8 mouse cellular contexts compared by ENCODE assay signal in the genomic region with DNA sequence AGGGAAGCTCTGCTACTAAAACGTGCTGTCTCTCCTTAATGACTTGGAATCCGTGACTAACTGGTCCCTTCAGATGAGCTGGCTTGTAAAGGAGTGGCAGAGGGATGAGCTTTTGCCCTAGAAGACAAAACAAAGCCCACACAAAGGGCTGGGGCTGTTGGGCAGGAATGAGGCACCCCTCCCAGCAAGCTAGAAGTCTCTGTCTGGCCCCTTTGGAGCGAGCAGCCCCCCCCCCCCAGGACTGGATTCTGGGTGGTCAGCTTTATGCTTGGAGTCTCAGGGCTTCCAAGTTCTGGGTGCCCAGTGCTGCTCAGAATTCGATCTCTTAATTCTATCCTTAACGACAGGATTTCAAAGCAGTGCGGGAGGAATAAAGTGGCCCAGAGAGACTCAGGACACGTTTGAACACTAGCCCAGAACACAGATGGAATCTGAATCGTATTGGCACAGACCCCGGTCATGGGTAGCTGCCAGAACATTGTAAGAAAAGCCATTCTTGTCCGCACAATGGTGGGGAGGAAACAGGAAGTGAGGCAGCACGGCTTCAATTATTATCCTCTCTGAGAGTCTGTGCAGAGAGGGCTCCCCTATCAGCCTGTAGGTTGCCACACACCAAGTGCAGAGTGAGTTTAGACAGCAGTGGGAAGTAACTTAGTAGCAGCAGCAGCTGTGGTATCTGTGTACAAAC. TPM values are rescaled to one million over a fixed set of nuclear protein-coding genes. Genes with fewer than 3 reads are reported as not detected.
A peak's percentile ranks its signal among the peaks of the same experiment; 100 is the strongest.
DNase-seq lines count a peak whose midpoint lies in the region; ATAC-seq and TF ChIP-seq lines count a peak whose summit lies in the region.

No protein-coding gene starts in this region.

- peak; percentile 41 for ATAC-seq in liver, postnatal 0 days
- ATAC-seq in neural tube, embryonic 12.5 days (ENCODE audit: low FRiP score, low read depth): peak; percentile 78
- no peak for ATAC-seq in inflammation-experienced regulatory T-cells, adult 6 months

- TF ChIP-seq EP300 in liver, postnatal 0 days (IDR thresholded peaks at IDR 0.05; ENCODE audit: low read depth): no peak

- H3K27me3 ChIP-seq in liver, postnatal 0 days (ENCODE audit: insufficient read depth, low read length): no peaks in the 10 kb centered on the region
- no peaks in the 10 kb centered on the region for H3K27me3 ChIP-seq in neural tube, embryonic 12.5 days (replicated peaks)

- H3K4me2 ChIP-seq in liver, postnatal 0 days (ENCODE audit: low read depth, low read length): no peak overlapping the region
- peak overlapping the region; percentile 50 for H3K4me2 ChIP-seq in neural tube, embryonic 12.5 days (replicated peaks)

- no peaks in the 10 kb centered on the region for H3K4me1 ChIP-seq in liver, postnatal 0 days (ENCODE audit: insufficient read depth)
- H3K4me1 ChIP-seq in neural tube, embryonic 12.5 days: peaks cover 14% of the 10 kb centered on the region

- H3K36me3 ChIP-seq in liver, postnatal 0 days (replicated peaks; ENCODE audit: insufficient read depth, low read length): no peaks in the 10 kb centered on the region
- no peaks in the 10 kb centered on the region for H3K36me3 ChIP-seq in neural tube, embryonic 12.5 days

- no peak overlapping the region for H3K4me3 ChIP-seq in liver, postnatal 0 days (ENCODE audit: low read depth, low read length)
- no peak overlapping the region for H3K4me3 ChIP-seq in neural tube, embryonic 12.5 days

- no peak for TF ChIP-seq CTCF in liver, postnatal 0 days (IDR thresholded peaks at IDR 0.05; ENCODE audit: low read depth)

- 31% methylated on average over 11 of the region's 11 CpGs for WGBS in liver, postnatal 0 days (ENCODE audit: insufficient replicate concordance)
- 8% methylated on average over 11 of the region's 11 CpGs for WGBS in neural tube, embryonic 12.5 days

- peak; percentile 67 for DNase-seq in 3T3-L1 (ENCODE audit: low read depth, low spot score)
- DNase-seq in cerebellum, postnatal 10 days: peak; percentile 97
- peak; percentile 69 to 80 for DNase-seq in frontal cortex, postnatal 10 days (ENCODE audit: low spot score in 2 of 2)
- DNase-seq in heart, postnatal 36 days: peak; percentile 74 to 81
- DNase-seq in layer of hippocampus, adult 8-10 months (ENCODE audit: low spot score in 2 of 2): peak; percentile 72 to 87
- no peak for DNase-seq in liver, postnatal 0 days

- H3K27ac ChIP-seq in liver, postnatal 0 days (ENCODE audit: low read depth): no peak overlapping the region
- peak overlapping the region; percentile 76 for H3K27ac ChIP-seq in neural tube, embryonic 12.5 days

- H3K9ac ChIP-seq in liver, postnatal 0 days (replicated peaks): no peak overlapping the region
- H3K9ac ChIP-seq in neural tube, embryonic 12.5 days: no peak overlapping the region; the same call in 1 of the 2 replicates

- intact Hi-C loops in heart, postnatal 36 days (cut with DNase I): loop anchor here (5.0 to 10.0 kb wide), 2 partner anchors 201 to 469 kb away; no protein-coding TSS in a partner anchor

- H3K9me3 ChIP-seq in liver, postnatal 0 days (ENCODE audit: low read length): no peaks in the 10 kb centered on the region
- H3K9me3 ChIP-seq in neural tube, embryonic 12.5 days: no peaks in the 10 kb centered on the region

RNA-seq across cellular contexts. Expression of gene Fam181b, which starts 13.8 kb away (rescaled TPM):
- total RNA-seq in heart, postnatal 36 days (2021): 1 to 10 TPM; 4.9 to 6.8 TPM
- 10 to 100 TPM; 16.6 to 21.8 (median 19.6) TPM for total RNA-seq in layer of hippocampus, adult 8-10 months (2022)
- polyA plus RNA-seq in liver, postnatal 0 days (2015; fragmentation: Nextera tagmentation; extraction: Ambion mirVana): 0.05 and 0.07 TPM in 2 replicates
- polyA plus RNA-seq in neural tube, embryonic 12.5 days (2016; fragmentation: Nextera tagmentation; extraction: Ambion mirVana): 76.3 and 79.6 TPM in 2 replicates
- polyA plus RNA-seq in inflammation-experienced regulatory T-cells, adult 6 months (2017; shearing (Covaris generic)): not detected

Comparison
In these comparisons a context has a peak if more than half of its experiments do, and no peak if none do; other contexts are left out.
1. RNA of gene Fam181b, which starts 13.8 kb away (polyA plus RNA-seq): 76.3 to 79.6 TPM in neural tube, embryonic 12.5 days; 0.05 to 0.07 TPM in liver, postnatal 0 days and not detected in inflammation-experienced regulatory T-cells, adult 6 months; every median in the first group is over 10 times any median in the second.